Mouse (Mus musculus) MEL (cell line): ENCODE measurements around the gene Keg1. TPM values are rescaled to one million over a fixed set of nuclear protein-coding genes. Genes with fewer than 3 reads are reported as not detected.

Source experiments
- DNase-seq: peaks from one replicate; pipeline ENCODE4 v3.0.0; 2011; ENCODE audit warnings: low read depth, low spot score
- H3K27ac ChIP-seq: 2 replicates; pipeline ENCODE4 v1.5.1; 2012; ENCODE audit warnings: low read depth, mild to moderate bottlenecking, control low read depth, low read length, moderate library complexity; ENCODE audit not compliant: control insufficient read depth
- H3K27me3 ChIP-seq, 2 experiments: fragments of 150-350 bp in 1 of 2; sonication (generic) in 1 of 2; 2 replicates each; pipeline ENCODE4 v1.6.1; 2012; ENCODE audit warnings: low read length in 2 of 2, mild to moderate bottlenecking in 2 of 2, improper control_type of control experiment in 1 of 2, moderate library complexity in 1 of 2; ENCODE audit not compliant: insufficient read depth in 2 of 2, control insufficient read depth in 1 of 2
- H3K36me3 ChIP-seq, 2 experiments: 2 replicates each; pipeline ENCODE4 v1.6.1; 2012 to 2014; ENCODE audit warnings: low read length in 2 of 2, improper control_type of control experiment in 1 of 2, inconsistent platforms in 1 of 2, mild to moderate bottlenecking in 1 of 2; ENCODE audit not compliant: insufficient read depth in 2 of 2, control insufficient read depth in 1 of 2
- H3K4me1 ChIP-seq, 2 experiments: fragments of 150-350 bp in 1 of 2; sonication (generic) in 1 of 2; 2 replicates each; pipeline ENCODE4 v1.6.1; 2012; ENCODE audit warnings: low read length in 2 of 2, improper control_type of control experiment in 1 of 2, mild to moderate bottlenecking in 1 of 2; ENCODE audit not compliant: insufficient read depth in 2 of 2, control insufficient read depth in 1 of 2
- H3K4me3 ChIP-seq, 2 experiments: fragments of 150-350 bp in 1 of 2; sonication (generic) in 1 of 2; 2 replicates each; pipeline ENCODE4 v1.5.1; 2012; ENCODE audit warnings: low read depth in 2 of 2, low read length in 2 of 2, mild to moderate bottlenecking in 2 of 2, moderate library complexity in 2 of 2, control low read depth in 1 of 2, improper control_type of control experiment in 1 of 2; ENCODE audit not compliant: control insufficient read depth in 1 of 2, insufficient read depth in 1 of 2
- H3K79me2 ChIP-seq: 2 replicates; pipeline ENCODE4 v1.6.1; 2012; ENCODE audit warnings: mild to moderate bottlenecking, low read length, moderate library complexity; ENCODE audit not compliant: control insufficient read depth, poor library complexity, insufficient read depth
- H3K9ac ChIP-seq: 2 replicates; pipeline ENCODE4 v1.6.1; 2012; ENCODE audit warnings: low read depth, mild to moderate bottlenecking, control low read depth, low read length, moderate library complexity; ENCODE audit not compliant: control insufficient read depth, poor library complexity, severe bottlenecking
- H3K9me3 ChIP-seq: fragments of 150-350 bp; sonication (generic); replicated peaks from 2 replicates; pipeline ENCODE4 v1.6.1; 2012; ENCODE audit warnings: mild to moderate bottlenecking, low read length, improper control_type of control experiment, moderate library complexity; ENCODE audit not compliant: insufficient read depth
- CHD2 ChIP-seq: IDR thresholded peaks from 2 replicates; pipeline ENCODE4 v1.6.1; 2011; ENCODE audit warnings: low read length, improper control_type of control experiment
- E2F4 ChIP-seq: IDR thresholded peaks from 2 replicates; pipeline ENCODE4 v1.6.1; 2011; ENCODE audit warnings: low read depth, low read length, improper control_type of control experiment, borderline replicate concordance
- ELF1 ChIP-seq: IDR thresholded peaks from 2 replicates; pipeline ENCODE4 v1.6.1; 2014; ENCODE audit warnings: low read depth, mild to moderate bottlenecking, inconsistent platforms, low read length, improper control_type of control experiment, moderate library complexity
- ETS1 ChIP-seq: IDR thresholded peaks from 2 replicates; pipeline ENCODE4 v1.6.1; 2012; ENCODE audit warnings: low read depth, mild to moderate bottlenecking, inconsistent platforms, low read length, improper control_type of control experiment, moderate library complexity
- GATA1 ChIP-seq: IDR thresholded peaks from 2 replicates; pipeline ENCODE4 v1.6.1; 2011; ENCODE audit warnings: low read depth, low read length, improper control_type of control experiment
- HCFC1 ChIP-seq: IDR thresholded peaks from 2 replicates; pipeline ENCODE4 v1.6.1; 2012; ENCODE audit warnings: low read depth, mild to moderate bottlenecking, inconsistent platforms, low read length, improper control_type of control experiment, moderate library complexity
- MAX ChIP-seq: IDR thresholded peaks from 2 replicates; pipeline ENCODE4 v1.6.1; 2011; ENCODE audit warnings: low read length, improper control_type of control experiment
- MEF2A ChIP-seq: IDR thresholded peaks from 2 replicates; pipeline ENCODE4 v1.6.1; 2014; ENCODE audit warnings: low read depth, mild to moderate bottlenecking, inconsistent platforms, low read length, improper control_type of control experiment; ENCODE audit not compliant: poor library complexity, insufficient replicate concordance, severe bottlenecking; ENCODE audit errors: extremely low read depth
- MYB ChIP-seq: IDR thresholded peaks from 2 replicates; pipeline ENCODE4 v1.6.1; 2011; ENCODE audit warnings: mild to moderate bottlenecking, low read depth, low read length, improper control_type of control experiment
- NELFE ChIP-seq: IDR thresholded peaks from 2 replicates; pipeline ENCODE4 v1.6.1; 2011; ENCODE audit warnings: low read depth, low read length, improper control_type of control experiment
- POLR2A ChIP-seq, 2 experiments: IDR thresholded peaks; 2 replicates each; pipeline ENCODE4 v1.6.1; 2011 to 2012; ENCODE audit warnings: low read length in 2 of 2, mild to moderate bottlenecking in 2 of 2, control low read depth in 1 of 2, improper control_type of control experiment in 1 of 2, low read depth in 1 of 2, moderate library complexity in 1 of 2; ENCODE audit not compliant: control insufficient read depth in 1 of 2, insufficient read depth in 1 of 2, poor library complexity in 1 of 2
- RAD21 ChIP-seq: IDR thresholded peaks from 2 replicates; pipeline ENCODE4 v1.6.1; 2011; ENCODE audit warnings: mild to moderate bottlenecking, low read depth, low read length, improper control_type of control experiment
- RCOR1 ChIP-seq: IDR thresholded peaks from 2 replicates; pipeline ENCODE4 v1.6.1; 2012; ENCODE audit warnings: low read depth, mild to moderate bottlenecking, inconsistent platforms, low read length, improper control_type of control experiment
- TAL1 ChIP-seq: IDR thresholded peaks from 2 replicates; pipeline ENCODE4 v1.6.1; 2012; ENCODE audit warnings: mild to moderate bottlenecking, inconsistent platforms, low read length, moderate library complexity, mixed read lengths
- TCF12 ChIP-seq: IDR thresholded peaks from 2 replicates; pipeline ENCODE4 v1.6.1; 2014; ENCODE audit warnings: low read depth, mild to moderate bottlenecking, inconsistent platforms, low read length, improper control_type of control experiment, moderate library complexity
- UBTF ChIP-seq: IDR thresholded peaks from 2 replicates; pipeline ENCODE4 v1.6.1; 2012; ENCODE audit warnings: low read depth, mild to moderate bottlenecking, inconsistent platforms, low read length, improper control_type of control experiment, moderate library complexity, borderline replicate concordance; ENCODE audit not compliant: insufficient read depth
- USF1 ChIP-seq: IDR thresholded peaks from 2 replicates; pipeline ENCODE4 v1.6.1; 2014; ENCODE audit warnings: low read depth, mild to moderate bottlenecking, inconsistent platforms, low read length, improper control_type of control experiment, moderate library complexity
- polyA plus RNA-seq, 2 experiments: library from polyadenylated mRNA; stranded (reverse) in 1 of 2; unstranded in 1 of 2; fragments of >175 nt in 1 of 2; fragments of >200 nt in 1 of 2; gene quantifications; 2 replicates each; pipeline versions ENCODE4 v1.2.1 to v1.2.4; 2012; ENCODE audit warnings: low replicate concordance in 2 of 2, low read depth in 1 of 2; ENCODE audit not compliant: insufficient read length in 2 of 2, insufficient read depth in 1 of 2, missing spikeins in 1 of 2
- total RNA-seq: library from RNA; depleted of rRNA; stranded (reverse); fragments of 300-350 nt; gene quantifications from 2 replicates; pipeline ENCODE4 v1.2.3, GENCODE M21; 2012

The Keg1 gene
- total and polyA plus RNA-seq, 3 experiments = not detected

DNA sequence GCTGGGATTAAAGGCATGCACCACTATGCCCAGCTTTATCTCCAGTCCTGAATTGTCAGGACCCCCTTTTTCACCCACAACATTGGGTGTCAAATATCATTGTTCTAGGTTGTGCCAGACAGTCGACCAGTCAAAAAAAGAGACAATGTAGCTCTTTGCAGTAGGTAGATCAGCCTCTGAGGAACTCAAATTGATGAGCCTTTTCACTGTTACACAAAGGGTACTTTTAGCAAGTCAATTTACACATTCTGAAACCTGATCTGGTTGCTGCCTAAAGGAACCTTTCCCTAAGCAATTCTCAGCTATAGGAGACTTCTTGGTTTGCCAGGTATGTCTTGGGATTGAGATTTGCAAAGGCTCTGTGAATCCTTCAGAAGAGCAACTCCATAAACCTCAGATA, 35.5 kb downstream of the Keg1 start (continued):
- TF ChIP-seq RCOR1 = no peak

DNA sequence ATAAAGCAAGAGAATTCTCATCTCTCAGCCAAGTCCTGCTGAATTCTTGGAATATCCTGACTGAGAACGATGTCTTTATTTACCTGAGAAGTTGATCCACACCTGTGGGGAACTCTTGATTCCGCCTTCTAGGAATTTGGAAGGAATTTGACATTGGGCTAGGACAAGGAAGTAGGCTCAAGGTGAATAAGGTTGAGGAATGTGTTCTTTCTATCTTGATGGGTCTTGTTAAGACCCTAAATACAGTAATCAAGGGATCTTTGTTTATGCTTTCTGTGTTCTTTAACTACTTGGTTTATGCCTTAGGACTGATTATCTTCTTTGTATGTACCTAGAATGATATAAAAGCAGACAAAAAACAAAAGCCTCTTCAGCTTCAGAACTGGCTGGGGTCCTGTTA, 36.4 kb downstream of the Keg1 start:
- no peak overlapping the region for H3K27ac ChIP-seq
- no peak for DNase-seq

DNA sequence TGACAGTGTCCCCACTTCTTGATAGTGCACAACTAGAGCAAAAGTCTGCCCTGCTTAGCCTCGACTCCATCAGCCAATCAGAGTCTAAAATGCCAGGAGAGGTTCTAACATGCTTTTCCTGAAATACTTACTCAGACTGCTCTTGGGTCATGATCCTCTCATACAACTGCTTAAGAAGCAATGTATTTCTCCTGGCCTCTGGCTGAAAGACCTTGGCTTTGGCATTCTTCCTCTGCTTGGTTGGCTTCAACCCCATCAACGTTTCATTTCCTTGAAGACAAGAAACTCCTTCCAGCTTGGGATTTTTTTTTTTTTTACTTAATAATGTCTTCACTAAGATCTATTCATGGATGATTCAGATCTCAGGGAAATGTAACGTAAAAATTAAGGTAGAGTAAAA, 60.7 kb downstream of the Keg1 start:
- H3K4me1 ChIP-seq = no peaks in the 10 kb centered on the region
- H3K9me3 ChIP-seq = no peaks in the 10 kb centered on the region
- TF ChIP-seq E2F4 (no peak), GATA1 (no peak), ETS1 (no peak), POLR2A (IDR thresholded peaks at IDR 0.05; ENCODE audit: control insufficient read depth in 1 of 2, insufficient read depth in 1 of 2, low read depth in 1 of 2, low read length in 2 of 2, poor library complexity in 1 of 2) (no peak), ELF1 (no peak), USF1 (no peak), MAX (no peak), NELFE (no peak), TCF12 (no peak)
- DNase-seq = no peak
- no peaks in the 10 kb centered on the region; a peak in 2 of 4 replicates for H3K27me3 ChIP-seq
- no peaks in the 10 kb centered on the region for H3K36me3 ChIP-seq
- H3K9ac ChIP-seq = no peak overlapping the region
- no peak overlapping the region for H3K27ac ChIP-seq
- no peaks in the 10 kb centered on the region for H3K79me2 ChIP-seq
- no peak overlapping the region for H3K4me3 ChIP-seq

More for the DNA sequence above, 36.4 kb downstream of the Keg1 start:
- Histone ChIP-seq H3K9ac (no peak overlapping the region), H3K27me3 (no peaks in the 10 kb centered on the region), H3K36me3 (no peaks in the 10 kb centered on the region), H3K79me2 (no peaks in the 10 kb centered on the region), H3K4me1 (no peaks in the 10 kb centered on the region), H3K4me3 (no peak overlapping the region), H3K9me3 (no peaks in the 10 kb centered on the region)
- TF ChIP-seq POLR2A (IDR thresholded peaks at IDR 0.05; ENCODE audit: control insufficient read depth in 1 of 2, insufficient read depth in 1 of 2, low read depth in 1 of 2, low read length in 2 of 2, poor library complexity in 1 of 2) = no peak
- no peak for TF ChIP-seq UBTF
- TF ChIP-seq CHD2 = no peak
- TF ChIP-seq TAL1 = no peak
- TF ChIP-seq MAX = no peak
- no peak for TF ChIP-seq RAD21
- TF ChIP-seq MEF2A = no peak
- TF ChIP-seq MYB = no peak
- TF ChIP-seq HCFC1 = no peak
- TF ChIP-seq USF1 = no peak
